ENCODE assay signal across 13 mouse cellular contexts in genomic region chr4:132022639-132023038, GRCm38 (mm10). TPM values are rescaled to one million over a fixed set of nuclear protein-coding genes. Genes with fewer than 3 reads are reported as not detected.
DNase-seq lines count a peak whose midpoint lies in the region; TF ChIP-seq lines count a peak whose summit lies in the region.
"Had no signal": no experiment of that assay in that cellular context is flagged by ENCODE, and none has a peak within 500 bp of the region (broad histone marks: within the 10 kb centered on the region; RNA-seq: fewer than 3 reads in every experiment).

No protein-coding gene starts in this region.

- DNase-seq in layer of hippocampus, adult 2 months (ENCODE audit: low spot score in 2 of 2), result no peak
- DNase-seq in layer of hippocampus, postnatal 36 days, result no peak
- DNase-seq in thymus, postnatal 4 days, result peak; percentile 51
- no peak for DNase-seq in thymus, postnatal 0 days (ENCODE audit: low spot score)
- no peak for DNase-seq in brain, embryonic 14.5 days (ENCODE audit: low read depth)
- no peak for DNase-seq in c-Kit-positive CD71-positive TER-119-positive erythroid progenitor cells, embryonic 14.5 days (ENCODE audit: low spot score)
- no peak for DNase-seq in spleen, postnatal 14 days (ENCODE audit: low spot score in 2 of 2)
- DNase-seq in left cerebral cortex, postnatal 36 days (ENCODE audit: low spot score in 2 of 2), result no peak
- DNase-seq: gastrocnemius, postnatal 36 days; heart, postnatal 10 days; kidney, adult 9 months; lung, postnatal 4 days had no signal

- TF ChIP-seq POLR2A in brain, embryonic 14.5 days (IDR thresholded peaks at IDR 0.05; ENCODE audit: borderline replicate concordance, extremely low read depth, insufficient read depth, insufficient read length, poor library complexity, severe bottlenecking), result no peak

- H3K4me3 ChIP-seq in layer of hippocampus, adult 2 months, result no peak overlapping the region

- H3K27ac ChIP-seq in layer of hippocampus, adult 2 months, result no peak overlapping the region

- intact Hi-C loops in left cerebral cortex, postnatal 36 days (cut with DNase I), result no loop called here

- peak; percentile 59 for TF ChIP-seq CTCF in layer of hippocampus, adult 2 months (conservative IDR thresholded peaks at IDR 0.05)
- TF ChIP-seq CTCF in brain, embryonic 14.5 days (IDR thresholded peaks at IDR 0.05; ENCODE audit: borderline replicate concordance, extremely low read depth, insufficient read depth, insufficient read length), result peak; percentile 33; the same call in 1 of the 2 replicates

RNA-seq across cellular contexts. Expression of gene Gm10300, which starts 51.9 kb away (rescaled TPM):
- total RNA-seq in layer of hippocampus, adult 2 months (2021), result not detected
- total RNA-seq in layer of hippocampus, postnatal 36 days (2021), result not detected
- 0.05 and 0.08 TPM in 2 replicates for polyA plus RNA-seq in thymus, postnatal 0 days (2015; fragmentation: Nextera tagmentation; extraction: Ambion mirVana)
- polyA plus RNA-seq in brain, embryonic 14.5 days (2012; rRNA removed), result not detected in 2 replicates
- under 1 TPM in 1 of 2 experiments, not detected in 1; 0.22 TPM for total RNA-seq in left cerebral cortex, postnatal 36 days (2021)
- total RNA-seq: gastrocnemius, postnatal 36 days; layer of hippocampus, postnatal 25 days had no signal

RNA-seq across cellular contexts. Expression of gene Epb41, which starts 52.5 kb away (rescaled TPM):
- total RNA-seq in layer of hippocampus, adult 2 months (2021), result 10 to 100 TPM; 21.5 to 23.2 TPM
- total RNA-seq in layer of hippocampus, postnatal 36 days (2021), result 10 to 100 TPM; 16.9 to 23.7 TPM
- polyA plus RNA-seq in thymus, postnatal 0 days (2015; fragmentation: Nextera tagmentation; extraction: Ambion mirVana), result 47.5 and 52.0 TPM in 2 replicates
- polyA plus RNA-seq in brain, embryonic 14.5 days (2012; rRNA removed), result 86.3 and 111 TPM in 2 replicates
- 10 to 100 TPM; 36.5 to 44.3 TPM for total RNA-seq in left cerebral cortex, postnatal 36 days (2021)
